Mouse (Mus musculus): ENCODE data around the gene Gm10190.
"Not testable (repeated sequence)": the region's sequence is repeated elsewhere in the genome, so short reads cannot be mapped to it uniquely, and the experiment has no call there.

The Gm10190 gene

DNA sequence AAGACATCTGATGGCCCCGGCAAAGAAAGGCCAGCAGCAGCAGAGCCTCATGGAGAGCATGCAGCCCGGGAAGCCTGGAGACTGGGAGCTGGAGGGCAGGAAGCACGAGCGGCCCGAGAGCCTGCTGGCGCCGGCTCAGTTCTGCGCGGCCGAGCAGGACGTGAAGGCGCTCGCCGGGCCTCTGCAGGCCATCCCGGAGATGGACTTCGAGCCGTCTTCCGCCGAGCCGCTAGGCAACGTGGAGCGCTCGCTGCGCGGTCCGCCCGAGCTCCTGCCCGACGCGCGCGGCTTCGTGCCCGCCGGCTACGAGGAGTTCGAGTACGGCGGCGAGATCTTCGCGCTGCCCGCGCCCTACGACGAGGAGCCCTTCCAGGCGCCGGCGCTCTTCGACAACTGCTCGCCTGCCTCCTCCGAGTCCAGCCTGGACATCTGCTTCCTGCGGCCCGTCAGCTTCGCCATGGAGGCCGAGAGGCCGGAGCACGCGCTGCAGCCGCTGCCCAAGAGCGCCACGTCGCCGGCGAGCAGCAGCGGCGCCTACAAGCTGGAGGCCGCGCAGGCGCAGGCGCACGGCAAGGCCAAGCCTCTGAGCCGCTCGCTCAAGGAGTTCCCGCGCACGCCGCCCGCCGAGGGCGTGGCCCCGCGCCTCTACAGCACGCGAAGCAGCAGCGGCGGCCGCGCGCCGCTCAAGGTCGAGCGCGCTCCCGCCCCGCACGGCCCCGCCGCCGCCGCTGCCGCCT is at the start of gene Gm10190:
TSS of gene Gm10190 (minus strand) at position 553 of the 737 bp plus-strand sequence.
- peak; percentile 90 for DNase-seq (ENCODE audit: low spot score)

DNA sequence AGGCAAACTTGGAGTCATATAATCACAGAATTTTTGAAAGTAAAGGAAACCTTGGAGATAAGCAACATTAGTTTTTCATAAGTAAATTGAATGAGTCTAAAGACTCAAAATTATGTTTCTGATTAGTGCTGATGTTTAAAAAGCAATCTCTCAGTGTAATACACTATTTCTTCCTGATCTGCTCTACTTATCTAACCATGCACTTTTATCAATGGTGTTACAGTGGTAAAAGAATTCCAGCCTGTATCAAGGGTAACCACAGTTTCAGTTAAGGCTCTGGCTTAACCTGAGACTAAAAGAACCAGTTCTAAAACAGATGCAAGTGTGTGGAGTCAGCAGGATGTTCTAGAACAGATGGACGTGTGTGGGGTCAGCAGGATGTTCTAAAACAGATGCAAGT is 47.7 kb upstream of the Gm10190 start:
- DNase-seq (ENCODE audit: low spot score) = no peak

DNA sequence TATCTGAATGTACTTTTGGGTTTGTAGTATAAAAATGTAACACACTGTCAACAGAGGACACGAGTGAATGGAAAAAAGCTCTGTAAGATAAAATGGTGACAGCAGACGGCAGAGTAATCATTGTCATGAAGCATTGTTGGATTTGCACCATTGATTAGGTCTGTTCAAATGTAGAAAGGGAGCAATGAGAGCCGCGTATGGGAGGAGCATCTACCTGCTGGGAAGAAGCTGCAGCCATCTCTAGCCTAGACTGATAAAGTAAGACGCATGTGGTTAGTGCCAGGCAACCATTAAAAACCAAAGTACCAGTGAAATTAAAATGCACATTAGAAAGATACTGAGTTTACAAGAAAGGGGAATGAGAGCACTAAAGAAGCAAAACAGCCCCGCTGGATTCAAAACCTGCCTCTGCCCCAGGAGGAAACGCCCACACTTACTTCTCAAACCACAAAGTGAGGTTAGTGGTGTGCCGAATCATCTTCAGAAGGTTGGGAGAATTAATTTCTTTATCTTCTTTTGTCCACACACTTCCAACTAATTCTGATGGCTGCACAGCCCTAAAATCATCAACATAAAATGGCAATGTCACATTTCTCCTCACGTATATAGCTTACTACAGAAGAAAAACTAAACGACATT is 45.4 kb upstream of the Gm10190 start:
- DNase-seq (ENCODE audit: low spot score) = no peak

DNA sequence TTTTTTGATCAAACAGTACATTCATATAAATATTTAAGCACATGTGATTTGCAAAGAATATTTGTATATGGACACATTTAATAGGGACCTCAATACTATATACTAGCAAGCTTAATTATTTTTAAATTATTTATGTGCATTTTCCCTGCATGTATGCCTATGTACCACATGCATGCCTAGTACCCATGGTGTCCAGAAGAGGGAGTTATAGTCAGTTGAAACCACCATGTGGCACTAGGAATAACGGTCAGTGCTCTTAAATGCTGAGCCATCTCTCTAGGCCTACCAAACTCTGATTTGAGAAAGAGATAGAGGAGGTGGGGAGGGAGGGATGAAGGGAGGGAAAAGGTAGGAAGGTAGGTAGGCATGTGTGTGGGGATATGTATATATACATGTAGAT is 37.8 kb upstream of the Gm10190 start:
- DNase-seq (ENCODE audit: low spot score) = no peak

DNA sequence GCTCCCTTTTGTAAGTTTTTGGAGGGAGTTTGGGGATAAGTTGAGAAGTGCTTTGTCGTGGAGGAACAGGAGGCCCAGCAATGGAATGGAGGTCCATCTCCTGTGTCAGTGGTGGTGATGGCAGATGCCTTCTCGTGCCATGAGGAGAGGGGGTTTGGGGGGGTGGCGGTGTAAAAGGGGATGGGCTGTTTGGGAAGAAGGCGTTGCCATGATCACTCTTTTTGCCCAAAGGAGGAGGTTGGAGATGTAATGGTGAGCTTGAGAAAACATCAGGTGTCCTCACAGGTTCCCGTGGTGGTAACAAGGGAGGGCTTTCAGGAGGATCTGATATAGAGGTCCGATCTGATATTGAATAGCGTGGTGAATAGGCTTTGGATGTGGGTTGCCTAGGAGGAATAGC is 24.9 kb upstream of the Gm10190 start:
- DNase-seq (ENCODE audit: low spot score) = no peak

DNA sequence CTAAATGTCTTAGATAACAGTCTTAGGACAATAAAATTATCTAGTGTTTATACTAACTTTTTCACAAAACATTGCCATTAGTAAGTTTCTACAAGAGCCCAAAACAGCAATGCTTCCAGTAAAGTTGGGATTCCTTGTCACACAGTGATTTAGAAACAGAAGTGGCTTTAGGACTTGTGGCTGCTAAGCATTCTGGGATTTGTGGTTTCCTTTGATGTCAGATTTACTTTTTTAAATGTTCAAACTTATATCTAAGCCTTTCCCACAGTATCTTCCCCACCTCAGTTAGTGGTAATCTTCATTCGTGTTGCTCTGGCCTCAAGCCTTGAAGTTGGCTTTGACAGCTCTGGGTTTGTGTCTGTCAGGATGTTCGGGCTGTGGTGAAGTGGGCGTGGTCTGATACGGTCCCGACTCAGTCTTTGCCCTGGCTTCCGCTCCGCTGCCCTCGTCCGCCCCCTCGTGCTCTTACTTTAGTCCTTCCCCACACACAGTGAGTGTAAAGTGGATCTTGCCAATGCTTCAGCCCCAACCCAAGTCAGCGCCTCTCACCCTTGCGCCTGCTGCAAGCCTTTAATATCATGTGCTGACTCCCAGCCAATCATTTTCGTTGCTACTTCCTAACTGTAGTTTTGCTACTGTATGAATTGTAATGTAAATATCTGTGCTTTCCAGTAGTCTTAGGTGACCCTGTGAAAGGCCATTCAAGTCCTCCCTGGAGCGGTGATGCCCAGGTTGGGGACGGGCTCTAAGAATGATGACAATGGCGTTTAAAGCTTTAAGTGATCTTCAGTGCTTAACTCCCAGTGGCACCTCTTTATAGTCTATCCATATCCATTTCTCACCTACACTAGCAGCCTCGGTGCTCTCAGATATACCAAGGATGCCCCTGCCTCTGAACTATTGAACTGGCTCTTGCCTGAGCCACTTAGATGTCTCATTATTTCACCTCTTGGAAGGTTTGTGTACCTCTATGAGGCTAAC is 18.4 kb upstream of the Gm10190 start:
- DNase-seq (ENCODE audit: low spot score) = peak; percentile 37

DNA sequence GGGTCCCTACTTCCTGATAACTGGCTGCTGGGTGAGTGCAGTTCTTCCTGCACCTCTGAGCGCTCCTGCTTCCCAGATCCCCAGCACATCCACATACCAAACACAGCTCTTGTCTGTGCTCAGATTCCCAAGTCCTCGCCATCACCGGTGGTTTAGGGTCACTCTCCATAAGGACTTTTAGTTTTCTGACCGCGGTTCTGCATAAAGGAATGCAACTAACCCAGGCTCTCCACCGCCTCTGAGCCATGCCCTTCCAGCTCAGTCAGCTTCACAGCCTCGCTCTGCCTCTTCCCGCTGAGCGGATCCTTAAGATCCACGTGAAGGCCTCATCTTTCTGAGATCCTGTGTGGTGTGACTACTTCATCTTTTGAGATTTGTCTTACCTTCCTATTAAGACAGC is 16.7 kb upstream of the Gm10190 start:
- no peak for DNase-seq (ENCODE audit: low spot score)

DNA sequence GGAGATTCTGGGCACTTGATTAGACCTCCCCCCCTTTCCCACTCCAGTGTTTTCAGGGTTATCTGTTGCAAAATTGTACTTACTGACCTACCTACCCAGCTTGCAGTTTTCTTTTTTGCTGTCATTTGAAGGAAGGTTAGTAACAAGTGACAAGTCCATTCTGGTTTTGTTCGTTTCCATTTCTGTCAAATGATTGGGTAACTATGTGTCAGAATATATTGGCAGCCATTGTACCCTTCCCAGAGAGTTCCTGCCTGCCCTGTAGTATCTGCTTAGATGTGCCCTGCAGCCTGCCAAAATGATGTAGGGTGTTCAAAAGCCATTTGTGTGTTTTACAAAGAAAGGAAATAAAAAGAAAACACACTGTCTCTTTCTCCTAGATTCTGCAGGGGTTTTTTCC is 12.3 kb upstream of the Gm10190 start:
- DNase-seq (ENCODE audit: low spot score) = no peak

DNA sequence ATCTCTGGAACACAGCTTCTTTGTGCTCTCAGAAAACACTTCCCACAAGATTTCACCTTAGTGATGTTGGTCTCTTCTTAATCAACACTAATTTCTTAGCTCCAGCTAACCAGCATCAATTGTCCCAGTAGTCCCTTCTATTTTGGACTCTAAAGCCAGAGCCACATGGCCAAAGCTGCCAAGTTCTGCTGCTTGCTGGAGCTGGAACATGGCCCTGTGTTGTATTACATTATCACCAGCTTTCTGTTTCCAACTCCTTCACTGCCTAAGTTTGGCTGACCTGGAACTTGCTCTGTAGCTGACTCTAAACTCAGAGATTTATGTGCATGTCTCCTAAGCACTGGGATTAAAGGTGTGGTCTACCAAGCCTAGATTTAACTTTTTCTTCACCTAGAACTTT is 5.0 kb upstream of the Gm10190 start:
- DNase-seq (ENCODE audit: low spot score) = not testable (repeated sequence)

DNA sequence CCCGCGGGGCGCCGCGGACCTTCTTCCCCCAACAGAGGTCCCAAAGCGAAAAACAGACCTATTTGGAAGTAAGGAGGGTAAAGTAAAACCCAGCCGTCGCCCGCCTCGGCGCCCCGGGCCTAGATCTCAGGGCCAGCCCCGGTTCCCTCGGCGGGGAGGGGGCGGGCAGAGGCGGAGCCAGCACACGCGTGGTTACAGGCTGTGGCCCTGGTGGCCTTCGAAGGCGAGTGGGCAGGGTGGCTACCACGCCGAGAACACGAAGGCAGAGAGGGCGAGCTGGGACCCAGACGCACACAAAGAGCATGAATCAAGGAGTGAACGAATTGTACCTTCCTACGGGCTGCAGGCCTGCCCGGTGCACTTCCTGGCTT is 370 bp upstream of the Gm10190 start:
- no peak for DNase-seq (ENCODE audit: low spot score)

DNA sequence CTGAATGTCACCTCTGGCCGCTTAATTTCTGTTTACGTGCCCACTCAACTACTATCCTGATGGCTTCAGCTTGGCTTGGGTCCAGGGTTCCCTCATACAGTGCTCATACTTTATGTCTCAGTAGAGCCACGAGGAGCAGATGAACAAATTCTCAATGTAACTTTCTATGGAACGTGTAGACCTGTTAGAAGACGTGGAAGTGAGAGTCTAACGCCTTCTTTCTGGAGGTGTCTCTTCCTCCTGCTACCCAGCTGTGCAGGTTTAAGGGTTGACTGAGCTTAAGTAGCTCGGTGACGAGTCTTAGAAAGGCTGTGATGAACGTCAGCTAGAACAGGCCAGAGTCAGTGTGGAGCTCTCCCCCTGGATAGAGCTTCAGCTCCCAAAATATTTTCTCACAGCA is 4.7 kb downstream of the Gm10190 start:
- no peak for DNase-seq (ENCODE audit: low spot score)

DNA sequence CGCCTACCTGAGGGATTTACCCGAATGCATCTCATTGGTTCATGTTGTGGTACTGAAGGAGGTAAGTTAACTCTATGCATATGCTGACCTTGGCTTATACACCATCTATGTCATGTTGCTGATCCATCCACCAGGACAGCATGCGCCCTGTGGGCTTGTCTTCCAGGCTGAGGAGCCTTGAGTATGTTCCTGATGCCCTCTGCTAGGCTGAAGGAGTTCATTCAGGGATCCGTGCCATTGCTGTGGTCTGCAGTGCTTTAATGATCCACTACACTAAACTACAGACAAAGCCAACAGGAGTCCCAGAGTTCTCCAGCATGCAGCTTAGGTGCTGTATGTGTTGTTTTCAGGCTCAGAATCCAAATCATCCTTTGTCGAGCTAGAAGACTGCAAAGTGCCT is 6.1 kb downstream of the Gm10190 start:
- DNase-seq (ENCODE audit: low spot score) = peak; percentile 11

DNA sequence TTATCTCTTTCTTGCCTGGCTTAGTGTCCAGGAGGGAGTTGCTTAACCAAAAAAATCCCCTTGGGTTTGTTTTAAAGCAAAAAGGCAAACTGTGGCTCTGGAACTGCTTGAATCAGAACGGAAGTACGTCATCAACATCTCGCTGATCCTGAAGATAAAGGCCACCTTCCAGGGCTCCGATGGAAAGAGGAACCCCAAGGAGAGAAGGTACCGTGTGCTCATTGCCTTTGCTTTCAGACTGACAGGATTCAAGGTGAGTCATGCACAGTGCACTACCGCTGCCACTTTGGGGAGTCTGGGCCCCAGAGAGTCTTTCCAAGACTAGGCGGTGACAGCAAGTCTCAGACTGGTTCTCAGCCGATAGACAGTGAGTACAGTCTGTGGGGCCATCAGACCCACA is 13.1 kb downstream of the Gm10190 start:
- no peak for DNase-seq (ENCODE audit: low spot score)

DNA sequence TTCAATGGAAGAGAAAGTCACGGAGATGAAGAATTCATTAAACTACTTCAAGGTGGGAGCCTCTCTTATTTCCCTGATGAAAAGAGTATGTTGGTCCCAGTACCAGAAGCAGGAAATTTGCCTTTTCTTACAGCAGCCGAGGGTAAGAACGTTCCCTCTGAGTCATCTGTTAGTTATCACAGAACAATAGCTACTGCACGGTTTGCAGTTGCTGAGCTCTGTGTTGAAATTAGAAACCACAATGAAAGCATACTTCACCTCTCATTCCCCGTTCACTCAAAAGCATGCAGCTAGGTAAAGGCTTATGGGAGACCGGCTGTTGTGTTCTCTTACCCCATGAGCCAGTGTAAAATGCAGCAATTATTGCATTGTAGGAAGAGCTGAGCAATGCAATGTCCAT is 26.1 kb downstream of the Gm10190 start:
- DNase-seq (ENCODE audit: low spot score) = no peak

DNA sequence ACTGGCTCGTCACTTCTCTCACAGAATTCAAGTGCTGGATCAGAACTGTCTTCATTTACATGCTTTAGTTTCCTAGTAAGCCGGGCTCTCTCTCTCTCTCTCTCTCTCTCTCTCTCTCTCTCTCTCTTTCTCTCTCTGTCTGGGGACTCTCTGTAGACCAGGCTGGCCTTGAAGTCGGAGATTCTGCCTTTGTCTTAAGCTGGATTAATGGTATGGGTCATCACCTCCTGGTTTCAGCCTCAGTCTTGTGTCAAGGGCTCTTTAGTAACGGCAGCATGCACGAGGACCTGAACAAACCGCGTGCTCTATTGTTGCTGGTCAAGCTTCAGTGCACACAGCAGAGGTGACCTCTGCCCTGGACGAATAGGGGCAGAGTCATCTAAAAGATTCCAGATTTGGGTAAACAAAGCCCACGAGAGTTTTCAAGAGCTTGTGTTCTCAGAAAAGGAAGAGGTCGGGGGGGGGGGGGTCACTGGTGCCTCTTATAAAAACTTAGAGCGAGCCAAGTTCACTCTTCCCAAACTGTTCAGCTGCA is 26.7 kb downstream of the Gm10190 start:
- DNase-seq (ENCODE audit: low spot score) = no peak

DNA sequence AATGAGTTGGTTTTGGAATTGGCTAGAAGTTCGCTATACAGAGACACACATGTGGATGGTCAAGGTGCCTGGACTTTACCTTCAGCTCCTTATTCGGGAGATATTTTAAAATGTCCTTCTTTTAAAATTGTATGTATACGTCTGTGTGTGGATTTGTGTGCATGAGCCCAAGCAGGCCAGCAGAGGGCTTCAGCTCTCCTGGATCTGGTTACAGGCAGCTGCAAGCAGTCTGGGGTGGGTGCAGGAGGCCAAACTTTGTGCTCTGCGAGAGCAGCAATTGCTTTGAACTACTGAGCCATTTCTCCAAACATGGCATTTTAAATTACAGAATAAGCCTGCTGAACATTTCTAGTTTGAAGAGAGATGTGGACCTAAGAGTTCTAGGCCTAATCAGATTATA is 28.1 kb downstream of the Gm10190 start:
- DNase-seq (ENCODE audit: low spot score) = no peak

DNA sequence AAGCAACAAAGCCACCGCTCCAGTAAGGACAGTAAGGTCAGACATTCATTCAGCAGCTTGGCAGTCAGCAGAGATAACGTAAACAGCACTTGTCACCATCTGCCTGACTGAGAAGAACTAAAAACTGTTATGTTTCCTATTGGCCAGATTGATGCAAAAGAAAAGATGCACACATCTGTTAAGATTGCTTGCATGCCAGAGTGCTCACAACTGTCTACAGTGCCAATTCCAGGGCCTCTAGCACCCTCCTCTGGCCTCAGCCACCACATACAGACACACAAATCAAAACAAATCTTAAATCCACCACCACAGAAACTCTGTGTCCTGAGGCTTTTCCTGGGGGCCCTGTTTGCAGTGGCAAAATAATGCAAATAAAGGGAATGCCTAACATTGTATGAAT is 41.0 kb downstream of the Gm10190 start:
- no peak for DNase-seq (ENCODE audit: low spot score)

DNA sequence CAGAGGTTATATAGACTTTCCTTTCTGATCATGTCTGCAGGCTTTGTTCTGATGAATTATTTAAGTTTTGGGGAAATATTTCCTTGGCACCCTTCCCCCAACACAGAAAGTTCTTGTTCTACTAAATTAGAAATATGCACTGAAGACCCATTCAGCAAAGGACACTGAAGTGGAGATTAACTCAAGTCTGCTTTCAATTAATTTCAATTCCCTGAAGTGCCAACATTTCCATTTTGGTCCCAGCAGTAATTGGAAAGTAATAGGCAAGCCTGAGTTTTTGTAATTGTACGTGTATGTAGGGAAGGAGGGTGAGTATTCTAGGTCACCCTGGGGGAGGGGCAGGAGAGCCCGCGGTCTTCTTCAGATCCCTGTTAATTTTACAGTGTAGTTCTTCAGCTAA is 46.9 kb downstream of the Gm10190 start:
- no peak for DNase-seq (ENCODE audit: low spot score)

DNA sequence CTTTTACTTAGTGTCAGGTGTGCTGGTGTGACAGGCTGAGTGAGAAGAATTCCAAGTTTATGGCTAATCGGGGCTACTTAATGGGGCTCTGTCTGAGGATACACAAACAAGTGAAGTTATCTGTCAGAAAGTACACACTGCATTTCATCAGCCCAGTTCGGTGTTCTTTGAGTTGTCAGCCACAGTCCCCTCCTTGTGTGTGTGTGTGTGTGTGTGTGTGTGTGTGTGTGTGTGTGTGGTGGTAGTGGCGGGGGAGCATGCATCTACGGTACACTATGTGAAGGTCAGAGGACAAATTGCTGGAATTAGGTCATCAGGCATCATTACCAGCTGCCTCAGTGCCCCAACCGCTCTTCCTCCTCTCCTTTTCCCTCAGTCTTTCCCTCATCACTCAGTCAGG is 47.9 kb downstream of the Gm10190 start:
- DNase-seq (ENCODE audit: low spot score) = no peak

DNA sequence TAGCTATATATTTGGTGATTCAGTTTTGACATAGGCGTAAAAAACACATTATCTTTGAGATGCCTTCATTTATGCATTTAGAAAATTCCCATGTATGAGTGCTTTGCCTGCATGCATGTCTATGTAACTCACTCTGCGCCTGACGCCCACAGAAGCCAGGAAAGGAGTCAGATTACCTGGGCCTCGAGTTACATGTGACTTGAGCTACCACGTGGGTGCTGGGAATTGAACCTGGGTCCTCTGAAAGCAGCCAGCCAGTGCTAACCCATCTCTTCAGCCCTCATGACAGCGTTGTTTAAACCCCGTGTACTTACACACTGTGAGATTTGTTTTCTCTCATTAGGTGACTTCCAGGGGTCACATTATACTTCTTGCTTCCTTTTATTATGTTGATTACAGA is 48.8 kb downstream of the Gm10190 start:
- no peak for DNase-seq (ENCODE audit: low spot score)

DNA sequence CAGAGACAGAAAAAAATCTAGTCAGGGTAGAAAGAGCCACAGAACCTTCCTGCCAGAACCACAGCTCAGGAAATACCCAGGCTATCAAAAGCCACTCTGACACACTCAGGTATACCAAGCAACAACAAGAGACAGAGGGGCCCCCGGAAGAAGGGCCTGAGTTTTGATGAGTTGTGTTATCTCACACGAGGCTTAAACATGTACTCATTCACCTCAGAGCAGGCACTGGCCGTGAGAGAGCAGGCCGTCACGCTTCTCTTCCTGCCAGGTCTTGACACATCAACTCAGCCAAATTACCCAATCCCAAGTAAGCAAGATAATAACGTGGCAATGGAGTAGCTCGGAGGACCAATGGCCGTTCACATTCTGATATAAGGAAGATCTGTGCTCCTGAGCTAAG is 49.7 kb downstream of the Gm10190 start:
- no peak for DNase-seq (ENCODE audit: low spot score)

All from urinary bladder, postnatal 14 days (tissue).